Mouse (Mus musculus): ENCODE measurements at regions not wholly inside any gene's neighbourhood (a gene's known extent, or its start where the extent isn't known, plus 50 kb on each side); places are given as distances from the start of the nearest gene placed in this dataset.

DNA sequence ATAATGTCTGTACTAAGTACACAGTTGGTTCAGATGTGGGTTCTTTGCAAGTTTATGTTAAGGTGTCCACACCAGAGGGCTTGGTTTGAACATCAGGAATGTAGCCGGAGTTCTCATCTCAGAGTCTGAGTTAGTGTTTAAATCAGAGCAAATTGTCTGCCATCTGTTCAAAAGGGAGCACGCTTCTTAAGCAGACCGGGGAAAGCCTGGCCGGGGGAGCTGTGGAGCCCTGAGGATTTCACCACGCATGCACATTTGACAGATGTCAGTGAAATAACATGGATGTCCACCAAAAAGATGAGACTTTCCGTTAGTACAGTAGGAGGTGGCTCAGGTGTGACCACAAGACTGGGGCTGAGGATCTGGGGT lies 294.5 kb upstream of the Tle4 start:
- no peak for DNase-seq (ENCODE audit: low spot score in 2 of 2)

GRCm38 (mm10) chr19:14891689-14892389 lies 294.0 kb upstream of the Tle4 start:
- DNase-seq (ENCODE audit: low spot score in 2 of 2), result no peak

DNA sequence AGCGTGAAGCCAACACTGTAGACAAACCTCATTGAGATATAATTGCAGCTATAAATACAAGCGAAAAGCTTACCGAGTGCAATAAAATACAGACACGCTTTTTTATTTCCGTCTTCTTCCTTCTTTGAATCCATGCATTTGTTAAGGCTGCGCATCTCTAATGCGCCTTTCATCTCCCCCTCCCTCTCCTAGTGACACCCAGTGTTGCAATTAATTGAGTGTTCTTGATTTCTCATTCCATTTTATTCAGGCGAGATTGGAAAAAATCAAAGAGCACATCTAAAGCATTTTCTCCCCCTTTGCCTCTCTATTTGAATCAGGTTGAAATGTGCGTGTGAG lies 293.2 kb upstream of the Tle4 start:
- DNase-seq (ENCODE audit: low spot score in 2 of 2), result no peak

DNA sequence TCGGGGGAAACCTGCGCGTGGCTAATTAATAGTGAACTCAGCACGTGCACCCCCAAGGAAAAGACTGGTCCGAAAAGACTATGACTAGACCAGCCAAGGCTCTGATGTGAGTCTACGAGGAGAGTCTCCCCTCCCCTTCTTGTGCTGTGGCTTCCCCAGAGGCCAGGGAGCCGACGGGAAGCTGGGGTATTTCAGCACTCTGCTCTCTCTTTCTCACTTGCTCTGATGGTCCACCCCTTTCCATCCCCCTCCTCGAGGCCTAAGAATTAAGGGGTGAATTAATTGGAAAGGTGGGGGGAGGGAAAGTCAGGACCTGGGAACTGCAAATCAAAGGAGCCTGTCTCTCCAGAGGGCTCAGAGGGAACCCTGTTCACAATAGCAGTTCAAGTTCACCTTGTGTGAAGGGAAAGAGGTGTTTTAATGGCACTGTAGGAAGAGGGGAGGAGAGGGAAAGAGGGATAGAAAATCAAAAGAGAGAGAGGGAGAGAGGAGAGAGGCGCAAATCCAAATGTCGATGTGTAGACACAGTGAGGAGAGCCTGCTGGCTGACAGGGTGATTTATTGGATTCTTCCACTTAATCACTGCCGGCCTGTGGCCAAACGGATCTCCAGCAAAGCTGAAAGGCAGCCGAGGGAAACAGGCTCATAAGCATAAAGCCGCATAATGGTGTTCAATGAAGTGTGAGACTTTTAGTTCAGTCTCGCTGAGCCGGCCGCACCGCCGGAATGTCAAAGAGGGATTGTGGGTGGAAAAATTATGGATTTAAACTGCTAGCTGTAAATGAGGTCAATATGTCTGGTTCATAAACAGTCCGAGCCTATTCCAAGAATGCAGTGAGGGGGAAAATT lies 292.6 kb upstream of the Tle4 start:
- DNase-seq (ENCODE audit: low spot score in 2 of 2), result peak; percentile 47 to 69

DNA sequence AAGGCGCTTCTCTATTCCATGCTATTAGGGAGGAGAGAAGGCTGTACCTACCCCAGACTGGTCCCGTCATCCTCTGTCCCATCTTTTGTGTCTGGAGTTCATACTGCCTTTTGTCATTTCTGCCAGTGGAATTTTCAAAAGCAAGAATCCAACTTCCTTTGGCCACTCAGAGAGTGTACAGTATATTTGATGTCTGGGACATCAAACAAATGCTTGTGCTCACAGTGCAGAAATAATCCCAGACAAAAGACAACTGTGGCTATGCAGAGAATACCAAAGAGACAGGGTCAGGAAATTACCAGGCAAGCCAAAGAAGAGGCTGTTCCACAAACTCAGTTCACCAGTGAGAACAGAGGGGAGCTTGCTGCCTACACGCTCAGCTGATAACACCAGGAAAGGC lies 291.9 kb upstream of the Tle4 start:
- no peak for DNase-seq (ENCODE audit: low spot score in 2 of 2)

DNA sequence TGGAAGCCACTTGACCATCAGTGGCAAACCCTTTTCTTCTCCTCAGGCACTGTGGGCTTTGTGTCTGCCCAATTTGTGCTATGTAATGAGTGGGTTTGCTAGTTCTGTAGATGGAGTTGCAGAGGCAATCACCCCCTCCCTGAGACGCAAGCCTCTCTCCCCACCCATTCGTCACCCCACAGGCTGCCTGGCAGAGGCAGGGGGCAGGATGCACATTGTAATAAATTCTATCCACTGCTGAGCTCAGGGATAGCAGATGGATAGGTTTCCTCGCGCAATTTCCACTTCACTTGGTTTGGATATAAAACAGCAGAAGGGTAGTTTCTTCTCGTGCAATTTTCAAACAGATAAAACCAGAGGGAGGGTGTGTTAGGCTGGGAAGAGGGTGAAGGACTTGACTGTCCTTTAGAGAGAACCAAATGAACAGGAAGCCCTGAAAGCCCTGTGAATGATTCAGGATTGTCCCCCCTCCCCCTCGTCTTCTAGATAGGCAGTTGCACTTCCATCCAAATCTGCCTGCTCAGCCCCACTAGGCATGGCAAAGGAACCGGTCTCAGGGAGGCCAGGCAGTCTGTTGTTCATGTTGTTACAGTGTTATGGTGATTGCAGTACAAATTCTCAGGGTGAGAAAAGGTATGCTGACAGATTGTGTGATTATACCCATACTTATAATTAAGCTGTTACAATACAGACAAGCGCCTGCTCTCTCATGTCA lies 286.0 kb upstream of the Tle4 start:
- no peak for DNase-seq (ENCODE audit: low spot score in 2 of 2)

- DNase-seq (ENCODE audit: low spot score in 2 of 2), result no peak
Measured at GRCm38 (mm10) chr19:14880818-14881217, 283.0 kb upstream of the Tle4 start.

DNA sequence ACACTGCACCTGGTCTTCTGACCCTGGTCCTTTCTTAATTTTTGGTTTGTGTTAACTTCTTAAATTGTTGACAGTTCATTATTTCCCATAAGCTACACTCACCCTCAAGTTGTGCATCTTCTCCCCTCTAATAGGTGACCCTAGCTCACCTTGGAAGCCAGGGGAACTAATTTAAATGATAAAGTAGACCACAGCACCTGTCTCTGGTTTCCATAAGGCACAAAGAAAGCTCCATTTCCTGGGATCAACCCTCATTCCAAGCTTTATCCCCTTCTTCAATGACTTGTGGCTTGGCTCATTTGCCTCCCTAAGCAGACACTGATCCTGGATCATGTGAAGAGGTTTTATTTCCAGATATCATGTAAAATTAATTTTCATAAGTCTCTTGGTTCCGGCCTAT lies 276.1 kb upstream of the Tle4 start:
- DNase-seq (ENCODE audit: low spot score in 2 of 2), result no peak

DNA sequence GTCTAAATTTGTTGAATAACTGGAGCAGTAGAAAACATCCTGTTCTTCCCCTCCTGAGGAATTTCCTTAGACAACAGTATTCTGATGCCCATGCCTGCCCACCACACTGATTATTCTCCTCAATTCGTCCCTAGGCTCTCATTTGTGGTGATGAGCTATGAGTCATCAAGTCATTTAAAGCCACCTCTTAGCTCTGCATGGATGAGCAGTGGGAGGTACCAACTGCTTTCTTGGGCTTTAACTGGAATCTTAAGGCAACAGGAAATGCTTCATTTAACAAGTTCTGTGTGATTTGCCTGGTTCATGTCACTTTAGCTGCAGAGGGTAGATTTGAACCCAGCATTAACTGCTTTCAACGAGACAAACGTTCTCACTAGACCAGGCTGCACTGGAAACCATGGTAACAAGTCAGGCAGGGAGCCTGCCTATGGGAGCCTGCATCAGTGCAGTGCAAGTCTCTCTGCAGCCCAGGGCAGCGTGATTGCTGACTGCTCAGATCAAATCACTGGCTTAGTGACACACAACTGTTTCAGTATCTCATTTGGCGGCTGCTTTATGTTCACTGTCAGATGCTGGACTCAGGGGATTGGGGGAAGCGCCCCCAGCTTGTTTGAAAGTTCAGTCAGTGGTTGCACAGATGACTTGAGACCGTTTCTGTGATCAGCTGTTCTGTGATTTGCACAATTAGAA lies 273.5 kb upstream of the Tle4 start:
- no peak for DNase-seq (ENCODE audit: low spot score in 2 of 2)

GRCm38 (mm10) chr19:14862654-14863468 lies 265.0 kb upstream of the Tle4 start:
- no peak for DNase-seq (ENCODE audit: low spot score in 2 of 2)

- no peak for DNase-seq (ENCODE audit: low spot score in 2 of 2)
Measured at GRCm38 (mm10) chr19:14855036-14855435, 257.2 kb upstream of the Tle4 start.

- no peak for DNase-seq (ENCODE audit: low spot score in 2 of 2)
Measured at GRCm38 (mm10) chr19:14853416-14853815, 255.6 kb upstream of the Tle4 start.

DNA sequence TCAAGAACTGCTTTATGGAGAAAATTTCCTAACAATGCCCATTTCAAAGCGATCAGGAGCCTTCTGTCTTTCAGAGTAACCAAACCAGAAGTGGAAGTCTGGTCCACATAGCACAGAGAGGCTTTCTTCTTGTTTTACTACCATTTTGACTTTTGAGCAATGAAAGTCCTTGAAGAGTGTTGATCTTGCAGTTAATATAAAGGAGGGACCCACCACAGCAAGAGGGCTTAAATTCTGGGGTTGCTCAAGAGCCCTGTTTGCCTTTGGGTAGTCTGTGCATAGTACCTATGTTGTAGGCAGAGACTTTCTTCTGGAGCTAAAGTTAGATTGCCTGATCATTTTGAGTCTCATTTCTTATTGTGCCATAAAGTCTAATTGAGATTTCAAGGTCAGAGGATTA lies 251.7 kb upstream of the Tle4 start:
- DNase-seq (ENCODE audit: low spot score in 2 of 2), result no peak

DNA sequence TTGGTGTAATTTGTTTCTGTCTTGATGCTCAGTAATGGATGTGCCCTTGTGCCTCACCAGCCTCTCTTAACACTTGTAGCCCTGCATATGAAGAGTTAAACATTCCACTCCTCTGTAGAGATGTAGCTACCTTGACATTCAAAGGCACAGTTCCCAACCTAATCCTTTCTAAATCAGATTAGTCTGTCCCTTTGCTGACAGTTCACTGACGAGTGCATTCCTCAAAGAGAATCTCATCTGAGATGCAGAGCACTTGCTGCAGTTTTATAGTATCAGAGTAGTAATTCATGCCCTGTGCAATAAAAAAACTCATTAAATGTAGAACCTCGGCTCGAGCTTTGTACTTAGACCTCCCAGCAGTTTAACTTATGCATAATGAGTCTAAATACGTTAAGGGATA lies 249.3 kb upstream of the Tle4 start:
- no peak for DNase-seq (ENCODE audit: low spot score in 2 of 2)

DNA sequence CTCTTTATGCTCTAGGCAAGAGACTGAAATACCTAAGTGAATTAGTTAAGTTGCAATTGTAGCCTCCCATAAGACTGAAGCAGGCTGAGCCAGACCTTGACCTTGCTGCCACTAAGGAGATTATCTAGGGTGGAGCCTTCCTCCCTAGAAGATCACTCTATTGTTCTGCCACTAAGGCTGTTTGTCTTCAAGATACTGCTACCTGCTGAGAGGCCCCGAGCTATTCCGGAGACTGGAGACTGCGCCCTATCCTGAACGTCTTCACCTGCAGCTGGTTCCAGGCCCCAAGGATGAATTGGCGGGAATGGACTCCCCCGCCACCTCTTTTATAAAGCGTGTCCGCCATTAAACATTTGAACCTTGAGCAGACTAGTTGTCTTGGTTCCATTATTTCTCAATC lies 237.8 kb upstream of the Tle4 start:
- DNase-seq (ENCODE audit: low spot score in 2 of 2), result no peak

DNA sequence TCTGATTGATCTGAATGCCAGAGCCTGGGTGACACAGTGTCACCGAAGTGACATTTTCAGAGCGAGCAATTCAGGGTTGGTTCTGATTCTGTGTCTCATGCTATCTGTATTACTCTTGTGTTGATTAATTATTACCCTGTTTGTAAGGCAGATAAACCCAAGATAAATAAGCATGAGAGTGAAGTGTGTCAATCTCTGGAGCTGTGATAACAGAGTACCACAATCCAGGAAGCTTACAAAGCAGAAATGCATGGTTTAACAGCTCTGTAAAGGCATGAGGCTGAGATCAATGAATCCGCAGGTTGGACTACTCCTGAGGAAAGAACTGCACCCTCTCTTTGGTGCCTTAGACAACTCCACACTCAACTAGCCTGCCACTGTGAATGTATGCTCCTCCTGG lies 218.5 kb upstream of the Tle4 start:
- DNase-seq (ENCODE audit: low spot score in 2 of 2), result no peak

GRCm38 (mm10) chr19:14806787-14807186 lies 208.9 kb upstream of the Tle4 start:
- no peak for DNase-seq (ENCODE audit: low spot score in 2 of 2)

DNA sequence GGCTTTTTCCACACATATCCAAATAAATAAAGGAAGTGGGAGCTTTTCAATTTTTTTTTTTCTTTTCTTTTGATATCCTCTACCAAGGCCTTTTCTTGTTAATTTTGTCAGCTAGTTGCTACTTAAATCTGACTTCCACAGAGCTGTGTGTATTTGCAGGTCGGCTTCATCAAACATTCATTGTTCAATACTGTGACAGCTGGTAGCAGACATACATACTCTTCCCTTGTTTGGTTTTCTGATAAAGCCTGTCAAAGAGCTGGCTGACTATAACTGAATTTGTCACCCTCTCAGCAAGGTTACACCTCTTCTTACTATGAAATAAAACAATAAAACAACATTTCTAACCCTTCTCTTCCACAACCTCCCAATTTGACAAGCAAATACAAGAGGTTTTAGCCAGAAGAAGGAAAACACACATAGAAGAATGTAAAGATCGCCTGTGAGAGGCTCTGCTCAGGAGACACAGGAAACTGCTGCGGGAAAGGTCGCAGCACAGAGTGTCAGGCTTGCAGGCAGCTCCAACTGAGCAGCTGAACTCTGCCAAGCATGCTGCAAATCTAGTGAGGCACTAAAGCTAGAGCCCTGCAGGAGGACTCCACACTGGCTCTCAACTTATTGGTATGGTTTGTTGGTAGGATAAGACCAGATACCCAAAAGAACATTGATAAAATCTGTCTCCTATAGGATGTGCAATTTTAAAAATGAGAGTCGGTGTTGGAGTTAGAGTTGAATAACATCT lies 205.2 kb upstream of the Tle4 start:
- no peak for DNase-seq (ENCODE audit: low spot score in 2 of 2)

DNA sequence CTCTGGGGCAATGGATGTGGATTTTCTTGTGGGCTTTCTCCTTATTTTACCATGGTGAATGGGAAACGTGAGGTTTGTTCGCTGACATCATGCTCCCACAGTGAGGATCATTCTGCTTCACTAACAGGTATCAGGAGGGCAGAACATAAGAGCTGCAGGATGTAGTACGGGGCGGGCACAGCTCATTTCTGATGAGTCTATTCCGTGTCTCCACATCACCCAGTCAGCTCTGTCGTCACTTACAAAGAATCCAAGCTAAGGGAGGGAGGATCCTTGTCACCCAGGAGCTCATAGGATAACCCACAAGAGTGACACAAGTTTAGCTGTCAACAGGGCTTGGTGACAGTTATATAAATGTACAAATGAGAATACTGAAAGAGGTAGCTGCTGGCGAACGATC lies 203.8 kb upstream of the Tle4 start:
- no peak for DNase-seq (ENCODE audit: low spot score in 2 of 2)

- no peak for DNase-seq (ENCODE audit: low spot score in 2 of 2)
Measured at GRCm38 (mm10) chr19:14799002-14799401, 201.2 kb upstream of the Tle4 start.

- no peak for DNase-seq (ENCODE audit: low spot score in 2 of 2)
Measured at GRCm38 (mm10) chr19:14798417-14798816, 200.6 kb upstream of the Tle4 start.
